Mouse (Mus musculus) left cerebral cortex, adult 2 months (tissue): ENCODE data around the gene Sstr2. TPM values are rescaled to one million over a fixed set of nuclear protein-coding genes. Genes with fewer than 3 reads are reported as not detected.

Experiments used
- DNase-seq, 2 experiments: peaks; one replicate each; pipeline ENCODE4 v3.0.0; 2021 to 2022; ENCODE audit warnings: low spot score in 2 of 2, mixed read lengths in 1 of 2; ENCODE audit errors: extremely low spot score in 1 of 2
- H3K27ac ChIP-seq: fragments of 200-600 bp; 2 replicates; pipeline ENCODE4 v1.8.1; 2022
- H3K4me3 ChIP-seq: fragments of 200-600 bp; 2 replicates; pipeline ENCODE4 v1.8.1; 2022
- CTCF ChIP-seq: fragments of 200-600 bp; IDR thresholded peaks from 2 replicates; pipeline ENCODE4 v1.8.1; 2022; ENCODE audit warnings: antibody characterized with exemption, mild to moderate bottlenecking, moderate library complexity
- intact Hi-C: fragments of 180-260 bp; cut with DNase I; formaldehyde crosslinking; loops from one replicate; pipeline ENCODE4 v1.15.1; 2025
- total RNA-seq, 2 experiments: library from RNA; stranded (reverse); gene quantifications; 2 replicates each; pipeline ENCODE4 v1.2.3; 2021

The Sstr2 gene
- total RNA-seq, 2 experiments from 2014 or later, result 30.4 to 33.8 TPM

DNA sequence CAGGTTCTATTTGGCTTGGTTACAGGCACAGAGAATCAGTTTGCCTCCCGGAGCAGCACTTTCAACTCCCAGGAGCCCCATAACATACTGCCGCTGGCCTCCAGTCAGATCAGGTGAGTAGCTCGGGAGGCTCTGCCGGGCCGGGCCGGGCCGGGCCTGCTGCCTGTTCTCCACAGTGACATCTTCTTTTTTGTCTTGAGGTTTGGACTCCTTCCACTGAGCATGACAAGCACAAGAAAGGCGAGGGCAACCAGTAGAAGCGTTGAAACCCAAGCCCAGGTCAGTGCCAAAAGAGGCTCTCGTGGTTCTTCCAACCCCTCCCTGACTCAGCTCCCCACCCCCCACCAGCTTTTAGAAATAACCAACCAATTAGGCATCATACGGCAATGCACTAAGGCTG, 41.8 kb downstream of the Sstr2 start:
- TF ChIP-seq CTCF, result no peak
- intact Hi-C loops, result no loop called here
- H3K4me3 ChIP-seq, result no peak overlapping the region
- no peak for DNase-seq
- no peak overlapping the region for H3K27ac ChIP-seq

DNA sequence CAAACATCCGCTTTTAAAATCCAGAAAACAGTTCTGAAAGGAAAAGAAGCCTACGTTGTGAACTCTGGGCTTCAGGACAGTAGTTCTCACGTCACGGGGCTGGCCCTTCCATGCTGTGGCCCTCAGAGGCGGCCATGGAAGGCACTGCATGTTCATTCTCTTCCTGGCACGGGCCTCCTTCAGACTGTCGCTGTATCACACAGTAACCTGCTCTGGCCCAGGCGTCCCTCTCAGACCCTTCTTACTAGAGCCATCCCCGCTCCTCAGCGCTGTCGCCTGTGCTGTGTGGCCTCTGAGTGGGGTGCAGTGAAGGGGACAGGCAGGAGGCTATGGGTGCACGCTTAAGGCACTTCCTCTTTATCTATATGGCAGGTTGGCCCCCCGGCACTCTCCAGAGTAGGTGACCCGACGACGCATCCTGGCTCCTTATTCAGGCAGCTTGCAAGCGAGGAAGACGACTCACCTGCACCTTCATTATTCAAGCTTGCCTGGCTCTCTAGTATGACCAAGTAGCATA, 42.8 kb downstream of the Sstr2 start:
- no peak for TF ChIP-seq CTCF
- intact Hi-C loops, result no loop called here
- DNase-seq, result no peak
- Histone ChIP-seq H3K27ac (no peak overlapping the region), H3K4me3 (no peak overlapping the region)

DNA sequence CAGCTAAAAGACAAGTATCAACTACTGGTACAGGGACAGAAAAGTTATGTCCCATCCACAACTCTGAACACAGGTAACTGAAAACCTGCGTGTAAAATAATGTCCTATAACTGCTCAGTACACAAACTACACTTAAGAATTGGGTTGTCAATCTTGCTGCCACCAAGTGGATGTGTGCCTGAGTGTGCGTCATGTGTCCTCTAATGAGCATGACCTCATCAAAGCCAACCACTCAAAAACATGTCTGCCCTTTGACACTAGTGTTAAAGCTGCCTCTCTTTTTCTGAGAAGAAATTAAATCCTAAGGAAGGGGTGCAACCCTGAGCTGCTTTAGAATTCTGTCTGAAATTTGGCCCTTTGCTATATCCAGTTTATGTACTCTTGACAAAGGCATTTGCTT, 45.1 kb downstream of the Sstr2 start:
- intact Hi-C loops, result no loop called here

DNA sequence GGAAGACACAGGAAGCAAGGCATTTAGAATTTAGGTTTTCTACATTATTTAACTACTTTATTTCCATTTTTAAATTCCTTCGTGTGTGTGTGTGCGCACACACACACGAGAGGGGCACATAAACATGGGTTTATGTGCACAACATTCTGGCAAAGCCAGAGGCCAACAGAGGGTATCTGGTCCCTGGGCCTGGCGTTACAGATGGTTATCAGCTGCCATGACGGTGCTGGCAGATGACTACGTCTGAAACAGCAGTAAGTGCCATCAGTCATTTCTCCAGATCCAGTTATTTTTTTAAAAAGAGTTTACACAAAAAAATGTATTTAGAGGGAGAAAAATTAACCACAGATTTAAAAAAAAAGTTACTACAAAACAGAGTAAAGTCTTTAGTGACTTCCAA, 47.1 kb downstream of the Sstr2 start:
- no peak overlapping the region for H3K4me3 ChIP-seq
- intact Hi-C loops, result no loop called here
- H3K27ac ChIP-seq, result no peak overlapping the region
- no peak for DNase-seq
- no peak for TF ChIP-seq CTCF

More for the DNA sequence above, 45.1 kb downstream of the Sstr2 start:
- TF ChIP-seq CTCF, result no peak
- Histone ChIP-seq H3K4me3 (no peak overlapping the region), H3K27ac (no peak overlapping the region)
- DNase-seq, result no peak

DNA sequence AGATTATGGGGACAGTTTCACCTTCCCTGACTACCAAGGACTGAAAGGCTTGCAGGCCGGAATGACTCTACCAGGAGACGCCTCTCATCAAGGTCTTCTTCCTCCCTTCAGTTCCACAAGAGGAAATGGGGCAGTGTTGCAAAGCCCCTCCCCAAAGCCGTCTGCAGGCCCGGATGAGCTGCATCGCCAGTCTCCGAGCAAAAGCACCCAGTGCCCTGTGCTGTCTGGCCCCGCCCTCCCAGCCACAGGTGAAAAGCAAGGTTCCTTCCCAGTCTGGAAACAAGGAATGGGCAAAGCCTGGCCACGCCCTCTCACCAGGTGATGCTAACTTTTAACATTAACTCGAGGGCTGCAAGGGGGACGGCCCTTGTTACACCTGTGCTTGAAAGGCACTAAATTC, 47.5 kb downstream of the Sstr2 start:
- intact Hi-C loops, result no loop called here
- DNase-seq, result no peak
- Histone ChIP-seq H3K27ac (no peak overlapping the region), H3K4me3 (no peak overlapping the region)
- no peak for TF ChIP-seq CTCF

DNA sequence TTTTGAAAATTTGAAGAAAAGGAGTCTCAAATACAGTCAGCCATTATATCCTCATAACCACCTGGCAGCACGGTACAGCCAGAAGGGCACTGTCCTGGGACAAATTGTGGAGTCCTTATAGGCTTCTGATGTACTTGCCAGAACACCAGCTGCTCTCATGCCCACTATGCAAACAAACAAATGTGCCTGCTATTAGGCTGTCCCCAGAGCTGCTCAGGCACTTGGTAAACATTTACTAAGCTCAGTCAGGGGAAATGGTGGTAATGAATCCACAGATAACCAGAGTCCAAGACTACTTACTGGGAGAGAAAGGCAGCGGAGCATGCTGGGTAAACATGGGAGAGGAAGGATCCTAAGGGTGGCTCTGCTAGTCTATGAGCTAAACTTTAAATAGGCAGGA, 48.0 kb downstream of the Sstr2 start:
- no peak for TF ChIP-seq CTCF
- no peak overlapping the region for H3K27ac ChIP-seq
- H3K4me3 ChIP-seq, result no peak overlapping the region
- intact Hi-C loops, result no loop called here
- no peak for DNase-seq

DNA sequence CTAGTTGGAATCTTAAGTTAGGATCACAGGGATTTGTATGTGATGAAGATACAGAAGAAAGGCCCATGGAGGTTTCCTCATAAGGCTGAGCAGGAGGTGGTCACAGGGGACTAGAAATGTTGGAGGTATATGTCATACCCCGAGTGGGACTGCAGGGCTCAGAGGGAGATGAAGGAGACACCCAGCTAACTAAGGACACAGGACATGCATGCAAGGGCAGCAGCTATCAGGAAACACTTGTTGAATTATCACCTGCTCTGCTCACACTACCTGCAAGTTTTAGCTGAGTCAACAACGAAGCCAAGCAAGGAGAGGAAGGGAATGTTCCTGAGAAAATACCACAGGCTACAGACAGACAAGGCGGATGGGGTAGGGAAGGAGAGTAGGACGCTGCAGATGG, 48.6 kb downstream of the Sstr2 start:
- intact Hi-C loops, result no loop called here
- no peak for DNase-seq
- Histone ChIP-seq H3K4me3 (no peak overlapping the region), H3K27ac (no peak overlapping the region)
- no peak for TF ChIP-seq CTCF

DNA sequence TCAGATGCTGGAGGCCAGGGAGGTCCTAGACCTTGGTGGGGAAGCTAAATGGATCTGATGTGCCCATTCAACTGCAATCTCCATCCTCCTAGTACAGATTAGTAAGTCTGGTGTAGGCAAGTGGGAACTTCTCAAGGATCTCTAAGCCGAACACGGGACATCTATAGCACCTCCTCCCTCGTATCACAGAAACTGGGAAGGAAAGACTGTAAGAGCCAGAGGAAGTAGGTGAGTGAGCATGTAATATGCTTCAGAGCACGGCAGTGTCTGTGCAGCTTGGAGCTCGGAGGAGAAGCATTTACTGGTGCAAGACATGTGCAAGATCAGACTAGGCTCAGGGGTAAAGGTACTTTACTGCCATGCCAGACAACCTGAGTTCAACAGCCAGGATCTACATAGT, 49.7 kb downstream of the Sstr2 start:
- Histone ChIP-seq H3K4me3 (no peak overlapping the region), H3K27ac (no peak overlapping the region)
- no peak for DNase-seq
- intact Hi-C loops, result no loop called here
- TF ChIP-seq CTCF, result no peak

DNA sequence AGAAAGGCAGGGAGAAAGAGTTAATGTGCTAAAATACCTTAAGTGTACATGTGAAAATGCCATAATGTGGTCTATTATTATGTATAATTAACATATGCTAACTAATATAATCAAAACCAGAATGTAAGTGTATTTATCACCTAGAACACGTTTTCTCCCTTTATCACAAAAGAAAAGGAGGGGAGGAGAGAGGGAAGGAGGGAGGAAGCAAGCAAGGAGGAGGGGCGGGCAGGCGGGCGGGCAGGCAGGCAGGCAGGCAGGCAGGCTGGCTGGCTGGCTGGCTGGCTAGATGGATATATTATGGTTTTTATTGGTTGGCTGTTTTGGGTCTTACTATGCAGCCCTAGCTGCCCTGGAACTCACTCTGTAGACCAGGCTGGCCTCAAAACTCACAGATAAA, 50.6 kb downstream of the Sstr2 start:
- intact Hi-C loops, result no loop called here
- Histone ChIP-seq H3K4me3 (no peak overlapping the region), H3K27ac (no peak overlapping the region)
- DNase-seq, result no peak
- TF ChIP-seq CTCF, result no peak

DNA sequence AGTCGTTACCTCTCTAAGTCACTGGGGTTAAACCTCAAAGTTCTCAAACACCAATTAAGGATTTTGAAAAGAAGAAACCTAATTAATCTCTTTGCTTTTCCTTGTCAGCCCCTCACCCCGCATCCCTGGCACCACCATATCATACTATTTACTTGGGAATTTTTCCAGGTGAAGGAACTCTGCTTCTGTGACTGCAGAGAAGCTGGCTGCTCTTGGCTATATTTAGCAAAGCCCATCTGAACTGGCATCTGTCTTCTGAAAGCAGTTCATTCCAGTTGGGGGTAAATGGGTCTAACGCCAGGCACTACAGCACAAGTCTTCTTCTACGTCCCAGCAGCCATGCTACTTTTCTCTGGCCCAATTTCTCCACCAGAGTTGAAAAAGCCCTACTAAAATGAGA, 54.5 kb downstream of the Sstr2 start:
- no peak overlapping the region for H3K27ac ChIP-seq
- intact Hi-C loops, result no loop called here
- H3K4me3 ChIP-seq, result no peak overlapping the region
- no peak for DNase-seq
- TF ChIP-seq CTCF, result no peak

DNA sequence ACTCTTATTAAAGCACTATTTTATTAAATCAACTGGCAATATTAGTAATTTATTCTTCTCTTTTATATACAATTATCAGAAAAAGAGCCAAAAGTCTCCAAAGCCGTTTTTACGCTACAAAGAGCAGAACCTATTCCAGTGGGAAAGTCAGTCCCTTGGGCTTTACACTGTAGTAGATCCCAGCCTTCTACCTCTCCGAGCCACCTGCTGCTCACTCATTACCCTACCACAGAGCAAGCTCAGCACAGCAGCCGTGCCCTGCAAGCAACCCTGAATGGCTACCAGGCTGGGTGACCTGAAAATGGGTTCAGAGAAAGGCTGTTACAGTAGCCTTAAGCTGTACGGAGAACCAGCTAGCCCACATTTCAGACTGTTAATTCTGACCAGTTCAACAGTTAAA, 55.5 kb downstream of the Sstr2 start:
- Histone ChIP-seq H3K27ac (no peak overlapping the region), H3K4me3 (no peak overlapping the region)
- no peak for TF ChIP-seq CTCF
- no peak for DNase-seq
- intact Hi-C loops, result no loop called here

Other genes with a start within 250 kb of the Sstr2 start
- gene Cog1, start 29.8 kb downstream of the Sstr2 start, total RNA-seq, result 10 to 100 TPM; 50.3 to 52.3 TPM
- 10 to 100 TPM; 12.4 to 13.3 TPM for gene Slc39a11, start 30.7 kb downstream of the Sstr2 start, total RNA-seq
- 10 to 100 TPM; 31.2 to 31.4 TPM for gene Fam104a, start 64.8 kb downstream of the Sstr2 start, total RNA-seq
- gene D11Wsu47e, start 65.1 kb downstream of the Sstr2 start, total RNA-seq, result 10 to 100 TPM; 13.2 to 14.5 TPM
- gene Cpsf4l, start 90.7 kb downstream of the Sstr2 start, total RNA-seq, result not detected
- gene Cdc42ep4, start 132.5 kb downstream of the Sstr2 start, total RNA-seq, result 10 to 100 TPM; 25.6 to 28.8 TPM